Mouse (Mus musculus): ENCODE results near the gene Gcm2.

GRCm38 (mm10) chr13:41145433-41145970, 34.7 kb upstream of the Gcm2 start:
- no peak for TF ChIP-seq POLR2A (IDR thresholded peaks at IDR 0.05; ENCODE audit: borderline replicate concordance, extremely low read depth, low read depth, low read length)
- no peak for TF ChIP-seq CTCF (IDR thresholded peaks at IDR 0.05; ENCODE audit: insufficient read depth, low read length)
